Mouse (Mus musculus): Measurements from ENCODE around the gene Gramd4. TPM values are rescaled to one million over a fixed set of nuclear protein-coding genes. Genes with fewer than 3 reads are reported as not detected.
"Not testable (repeated sequence)": the region's sequence is repeated elsewhere in the genome, so short reads cannot be mapped to it uniquely, and the experiment has no call there.

The Gramd4 gene
- total RNA-seq, 1 experiment: 24.5 TPM

DNA sequence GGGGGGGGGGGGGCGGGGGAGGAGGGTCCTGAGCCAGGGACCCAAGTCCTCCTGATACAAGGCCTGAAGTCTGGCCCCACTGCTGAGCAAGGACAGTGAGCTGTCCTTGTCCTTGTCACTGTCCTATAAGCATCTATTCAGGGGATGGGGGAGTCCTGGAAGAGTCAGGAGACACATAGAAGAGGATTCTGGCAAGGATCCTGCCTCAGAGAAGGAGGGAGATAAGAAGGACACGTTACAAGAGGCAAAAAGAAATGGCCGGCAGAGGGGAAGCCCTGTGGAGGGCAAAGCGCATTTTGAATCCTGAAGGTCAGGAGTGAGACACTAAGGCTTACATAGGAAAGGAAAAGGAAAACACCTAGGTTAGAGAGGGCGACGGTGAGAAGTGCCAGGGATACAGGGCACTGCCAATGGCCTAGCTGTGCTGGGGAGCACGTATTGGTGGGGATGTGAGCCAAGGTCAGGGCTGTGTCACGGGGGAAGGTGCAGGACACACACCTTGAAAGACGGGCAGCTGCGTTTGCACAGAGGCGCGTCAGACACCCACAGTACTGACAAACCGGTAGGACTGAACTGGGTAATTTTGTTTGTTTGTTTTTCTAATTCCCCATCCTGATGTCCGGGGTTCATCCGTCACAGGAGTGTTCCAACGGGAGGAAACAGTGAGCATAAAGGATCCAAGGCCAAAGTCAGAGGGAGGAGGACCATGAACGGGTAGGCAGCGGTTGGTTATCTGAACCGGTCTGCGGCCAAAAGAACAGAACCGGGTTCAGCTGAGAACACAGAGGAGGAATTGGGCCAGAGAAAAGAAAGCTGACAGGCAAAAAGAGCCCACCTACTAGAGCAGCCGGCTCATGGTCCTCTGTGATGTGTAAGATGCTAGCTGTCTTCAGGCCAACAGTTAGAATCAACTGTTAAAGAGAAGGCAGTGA lies 119.5 kb downstream of the Gramd4 start:
- Histone ChIP-seq H3K4me3 (ENCODE audit: insufficient read depth in 1 of 2, low read depth in 1 of 2, low read length in 2 of 2, poor library complexity in 1 of 2, severe bottlenecking in 1 of 2) (no peak overlapping the region), H3K36me3 (ENCODE audit: control insufficient read depth, insufficient read depth, low read length, poor library complexity, severe bottlenecking) (no peaks in the 10 kb centered on the region), H3K27ac (ENCODE audit: insufficient read depth, low read depth, low read length, poor library complexity, severe bottlenecking) (no peak overlapping the region; the same call in 1 of the 2 replicates), H3K9me3 (ENCODE audit: control insufficient read depth, insufficient read depth, low read depth, low read length) (no peaks in the 10 kb centered on the region), H3K4me1 (ENCODE audit: control insufficient read depth in 2 of 2, insufficient read depth in 2 of 2, low read length in 2 of 2, poor library complexity in 1 of 2) (peaks cover 0 to 13% of the 10 kb centered on the region in 2 experiments; a peak in 1 of 4 replicates), H3K9ac (ENCODE audit: insufficient read depth, low read depth, low read length, poor library complexity, severe bottlenecking) (no peak overlapping the region)
- no peak for DNase-seq (ENCODE audit: low read depth, low spot score)
- TF ChIP-seq MAFK (IDR thresholded peaks at IDR 0.05; ENCODE audit: insufficient read depth, low read depth, low read length): no peak
- TF ChIP-seq ZNF384 (IDR thresholded peaks at IDR 0.05; ENCODE audit: low read depth, low read length): no peak
- TF ChIP-seq HCFC1 (IDR thresholded peaks at IDR 0.05; ENCODE audit: borderline replicate concordance, insufficient read depth, low read length): no peak
- TF ChIP-seq CHD2 (IDR thresholded peaks at IDR 0.05; ENCODE audit: low read depth, low read length): no peak
- TF ChIP-seq ZC3H11A (IDR thresholded peaks at IDR 0.05; ENCODE audit: borderline replicate concordance, low read depth, low read length): no peak
- in situ Hi-C loops (cut with MboI; ENCODE audit: low sequenced_read_pairs in 2 of 2, unreplicated experiment in 2 of 2): no loop called here

DNA sequence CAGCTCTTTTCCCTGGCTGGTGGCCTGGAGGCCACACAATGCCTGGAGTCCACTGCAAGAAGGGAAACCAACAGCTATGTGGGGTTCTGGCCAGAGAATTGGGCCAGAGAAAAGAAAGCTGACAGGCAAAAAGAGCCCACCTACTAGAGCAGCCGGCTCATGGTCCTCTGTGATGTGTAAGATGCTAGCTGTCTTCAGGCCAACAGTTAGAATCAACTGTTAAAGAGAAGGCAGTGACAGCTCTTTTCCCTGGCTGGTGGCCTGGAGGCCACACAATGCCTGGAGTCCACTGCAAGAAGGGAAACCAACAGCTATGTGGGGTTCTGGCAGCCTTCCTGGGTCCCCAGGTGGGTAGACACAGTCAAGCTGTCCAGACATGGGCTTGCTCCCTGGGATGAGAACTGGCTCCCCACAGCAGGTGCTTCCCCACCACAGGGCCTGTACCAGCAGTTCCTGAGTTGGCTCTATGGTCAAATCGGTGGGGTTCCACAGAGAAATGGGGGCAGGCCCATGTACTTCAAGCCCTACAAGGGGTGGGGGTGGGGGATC lies 120.3 kb downstream of the Gramd4 start:
- DNase-seq (ENCODE audit: low read depth, low spot score); H3K27ac ChIP-seq (ENCODE audit: insufficient read depth, low read depth, low read length, poor library complexity, severe bottlenecking); H3K4me3 ChIP-seq (ENCODE audit: insufficient read depth in 1 of 2, low read depth in 1 of 2, low read length in 2 of 2, poor library complexity in 1 of 2, severe bottlenecking in 1 of 2); H3K9ac ChIP-seq (ENCODE audit: insufficient read depth, low read depth, low read length, poor library complexity, severe bottlenecking); in situ Hi-C loops (cut with MboI; ENCODE audit: low sequenced_read_pairs in 2 of 2, unreplicated experiment in 2 of 2); H3K9me3 ChIP-seq (ENCODE audit: control insufficient read depth, insufficient read depth, low read depth, low read length); H3K36me3 ChIP-seq (ENCODE audit: control insufficient read depth, insufficient read depth, low read length, poor library complexity, severe bottlenecking): not testable (repeated sequence)
- H3K4me1 ChIP-seq (ENCODE audit: control insufficient read depth in 2 of 2, insufficient read depth in 2 of 2, low read length in 2 of 2, poor library complexity in 1 of 2): peaks cover 0 to 16% of the 10 kb centered on the region in 2 experiments; a peak in 1 of 4 replicates

- TF ChIP-seq ZNF384 (IDR thresholded peaks at IDR 0.05; ENCODE audit: low read depth, low read length) (no peak), ZC3H11A (IDR thresholded peaks at IDR 0.05; ENCODE audit: borderline replicate concordance, low read depth, low read length) (no peak), CHD2 (IDR thresholded peaks at IDR 0.05; ENCODE audit: low read depth, low read length) (no peak), HCFC1 (IDR thresholded peaks at IDR 0.05; ENCODE audit: borderline replicate concordance, insufficient read depth, low read length) (no peak), MAFK (IDR thresholded peaks at IDR 0.05; ENCODE audit: insufficient read depth, low read depth, low read length) (peak; percentile 61; the same call in 1 of the 2 replicates)
- Histone ChIP-seq H3K27ac (ENCODE audit: insufficient read depth, low read depth, low read length, poor library complexity, severe bottlenecking) (no peak overlapping the region), H3K4me3 (ENCODE audit: insufficient read depth in 1 of 2, low read depth in 1 of 2, low read length in 2 of 2, poor library complexity in 1 of 2, severe bottlenecking in 1 of 2) (no peak overlapping the region), H3K4me1 (ENCODE audit: control insufficient read depth in 2 of 2, insufficient read depth in 2 of 2, low read length in 2 of 2, poor library complexity in 1 of 2) (peaks cover 0 to 18% of the 10 kb centered on the region in 2 experiments; a peak in 1 of 4 replicates), H3K9me3 (ENCODE audit: control insufficient read depth, insufficient read depth, low read depth, low read length) (no peaks in the 10 kb centered on the region), H3K36me3 (ENCODE audit: control insufficient read depth, insufficient read depth, low read length, poor library complexity, severe bottlenecking) (no peaks in the 10 kb centered on the region), H3K9ac (ENCODE audit: insufficient read depth, low read depth, low read length, poor library complexity, severe bottlenecking) (no peak overlapping the region)
- in situ Hi-C loops (cut with MboI; ENCODE audit: low sequenced_read_pairs in 2 of 2, unreplicated experiment in 2 of 2): no loop called here
- DNase-seq (ENCODE audit: low read depth, low spot score): no peak
Measured at GRCm38 (mm10) chr15:86178594-86178993, 121.1 kb downstream of the Gramd4 start.

GRCm38 (mm10) chr15:86180427-86180826 lies 122.9 kb downstream of the Gramd4 start:
- TF ChIP-seq ZNF384 (IDR thresholded peaks at IDR 0.05; ENCODE audit: low read depth, low read length): no peak
- TF ChIP-seq MAFK (IDR thresholded peaks at IDR 0.05; ENCODE audit: insufficient read depth, low read depth, low read length): no peak
- no peak for TF ChIP-seq CHD2 (IDR thresholded peaks at IDR 0.05; ENCODE audit: low read depth, low read length)
- no peak for TF ChIP-seq ZC3H11A (IDR thresholded peaks at IDR 0.05; ENCODE audit: borderline replicate concordance, low read depth, low read length)
- no peak for TF ChIP-seq HCFC1 (IDR thresholded peaks at IDR 0.05; ENCODE audit: borderline replicate concordance, insufficient read depth, low read length)
- H3K9ac ChIP-seq (ENCODE audit: insufficient read depth, low read depth, low read length, poor library complexity, severe bottlenecking): no peak overlapping the region
- H3K36me3 ChIP-seq (ENCODE audit: control insufficient read depth, insufficient read depth, low read length, poor library complexity, severe bottlenecking): no peaks in the 10 kb centered on the region
- no peak for DNase-seq (ENCODE audit: low read depth, low spot score)
- H3K4me3 ChIP-seq (ENCODE audit: insufficient read depth in 1 of 2, low read depth in 1 of 2, low read length in 2 of 2, poor library complexity in 1 of 2, severe bottlenecking in 1 of 2): no peak overlapping the region
- no peaks in the 10 kb centered on the region for H3K9me3 ChIP-seq (ENCODE audit: control insufficient read depth, insufficient read depth, low read depth, low read length)
- H3K4me1 ChIP-seq (ENCODE audit: control insufficient read depth in 2 of 2, insufficient read depth in 2 of 2, low read length in 2 of 2, poor library complexity in 1 of 2): peaks cover 0 to 13% of the 10 kb centered on the region in 2 experiments; a peak in 1 of 4 replicates
- no peak overlapping the region for H3K27ac ChIP-seq (ENCODE audit: insufficient read depth, low read depth, low read length, poor library complexity, severe bottlenecking)
- in situ Hi-C loops (cut with MboI; ENCODE audit: low sequenced_read_pairs in 2 of 2, unreplicated experiment in 2 of 2): no loop called here

DNA sequence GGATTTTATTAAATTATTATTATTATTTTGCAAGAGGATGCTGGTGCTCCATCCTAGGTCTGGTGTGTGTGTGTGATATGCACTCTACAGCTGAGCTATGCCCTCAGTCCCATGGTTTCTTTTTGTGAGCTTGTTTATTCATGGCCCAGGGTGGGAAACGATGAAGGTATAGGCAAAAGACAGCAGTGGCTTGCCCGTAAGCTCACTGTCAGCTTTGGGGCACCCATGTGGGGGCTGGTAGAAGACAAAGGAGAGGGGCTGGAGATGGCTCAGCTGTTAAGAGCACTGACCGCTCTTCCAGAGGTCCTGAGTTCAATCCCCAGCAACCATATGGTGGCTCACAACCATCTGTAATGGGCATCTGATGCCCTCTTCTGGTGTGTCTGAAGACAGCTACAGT lies 123.8 kb downstream of the Gramd4 start:
- H3K27ac ChIP-seq (ENCODE audit: insufficient read depth, low read depth, low read length, poor library complexity, severe bottlenecking); H3K9me3 ChIP-seq (ENCODE audit: control insufficient read depth, insufficient read depth, low read depth, low read length); in situ Hi-C loops (cut with MboI; ENCODE audit: low sequenced_read_pairs in 2 of 2, unreplicated experiment in 2 of 2); DNase-seq (ENCODE audit: low read depth, low spot score); H3K9ac ChIP-seq (ENCODE audit: insufficient read depth, low read depth, low read length, poor library complexity, severe bottlenecking); H3K36me3 ChIP-seq (ENCODE audit: control insufficient read depth, insufficient read depth, low read length, poor library complexity, severe bottlenecking); H3K4me3 ChIP-seq (ENCODE audit: insufficient read depth in 1 of 2, low read depth in 1 of 2, low read length in 2 of 2, poor library complexity in 1 of 2, severe bottlenecking in 1 of 2): not testable (repeated sequence)
- H3K4me1 ChIP-seq (ENCODE audit: control insufficient read depth in 2 of 2, insufficient read depth in 2 of 2, low read length in 2 of 2, poor library complexity in 1 of 2): peaks cover 0 to 15% of the 10 kb centered on the region in 2 experiments; a peak in 1 of 4 replicates

All from ES-E14 (cell line).